Mouse (Mus musculus): ENCODE measurements at regions not wholly inside any gene's neighbourhood (a gene's known extent, or its start where the extent isn't known, plus 50 kb on each side); places are given as distances from the start of the nearest gene placed in this dataset.

GRCm38 (mm10) chr3:140111414-140112172, 906.1 kb downstream of the Stpg2 start:
- no peak for DNase-seq (ENCODE audit: low spot score, missing footprints)
- no peak overlapping the region for H3K4me2 ChIP-seq
- no peak overlapping the region for H3K27ac ChIP-seq (ENCODE audit: low read depth, low read length)
- no peak overlapping the region for H3K9ac ChIP-seq (ENCODE audit: low read length)
- H3K4me3 ChIP-seq (ENCODE audit: low read depth, low read length): no peak overlapping the region
- H3K27me3 ChIP-seq (ENCODE audit: control insufficient read depth, insufficient read depth, low read length): no peaks in the 10 kb centered on the region
- peak; percentile 73 for ATAC-seq (ENCODE audit: low FRiP score)
- H3K9me3 ChIP-seq (ENCODE audit: control insufficient read depth, low read length): no peaks in the 10 kb centered on the region
- WGBS: 74% methylated on average over 9 of the region's 9 CpGs
- H3K36me3 ChIP-seq (ENCODE audit: control insufficient read depth, insufficient read depth, low read length): no peaks in the 10 kb centered on the region
- H3K4me1 ChIP-seq (ENCODE audit: control insufficient read depth, insufficient read depth, low read length): no peaks in the 10 kb centered on the region

DNA sequence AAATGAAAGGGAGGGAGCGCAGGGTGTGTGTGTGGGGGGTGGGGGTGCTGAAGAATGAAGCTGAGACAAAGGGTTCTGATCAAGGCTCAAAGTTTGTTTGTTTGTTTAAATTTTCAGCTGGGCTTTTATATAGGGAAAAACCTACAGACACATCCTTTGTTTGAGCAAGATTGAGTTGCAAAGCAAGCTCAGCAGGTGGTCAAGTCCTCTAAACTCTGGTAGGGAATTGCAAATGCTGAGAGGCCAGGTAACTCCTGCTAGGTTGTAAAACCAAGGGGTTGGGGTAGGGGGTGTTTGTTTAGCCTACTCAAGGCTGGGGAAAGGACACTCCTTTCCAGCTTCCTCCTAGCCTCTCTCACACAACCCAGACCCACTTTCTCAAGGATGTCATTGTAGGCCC, 909.6 kb downstream of the Stpg2 start:
- ATAC-seq (ENCODE audit: low FRiP score): no peak
- no peak for DNase-seq (ENCODE audit: low spot score, missing footprints)
- H3K36me3 ChIP-seq (ENCODE audit: control insufficient read depth, insufficient read depth, low read length): no peaks in the 10 kb centered on the region
- H3K4me3 ChIP-seq (ENCODE audit: low read depth, low read length): no peak overlapping the region
- no peak overlapping the region for H3K27ac ChIP-seq (ENCODE audit: low read depth, low read length)
- no peaks in the 10 kb centered on the region for H3K4me1 ChIP-seq (ENCODE audit: control insufficient read depth, insufficient read depth, low read length)
- no peaks in the 10 kb centered on the region for H3K27me3 ChIP-seq (ENCODE audit: control insufficient read depth, insufficient read depth, low read length)
- H3K9me3 ChIP-seq (ENCODE audit: control insufficient read depth, low read length): no peaks in the 10 kb centered on the region
- no peak overlapping the region for H3K4me2 ChIP-seq
- H3K9ac ChIP-seq (ENCODE audit: low read length): no peak overlapping the region
- WGBS: 63% methylated on average over 1 of the region's 1 CpGs

- DNase-seq (ENCODE audit: low spot score, missing footprints): no peak
- H3K4me1 ChIP-seq (ENCODE audit: control insufficient read depth, insufficient read depth, low read length): no peaks in the 10 kb centered on the region
- 61% methylated on average over 3 of the region's 3 CpGs for WGBS
- ATAC-seq (ENCODE audit: low FRiP score): no peak
- H3K27ac ChIP-seq (ENCODE audit: low read depth, low read length): no peak overlapping the region
- H3K9me3 ChIP-seq (ENCODE audit: control insufficient read depth, low read length): no peaks in the 10 kb centered on the region
- H3K9ac ChIP-seq (ENCODE audit: low read length): no peak overlapping the region
- no peak overlapping the region for H3K4me3 ChIP-seq (ENCODE audit: low read depth, low read length)
- H3K27me3 ChIP-seq (ENCODE audit: control insufficient read depth, insufficient read depth, low read length): no peaks in the 10 kb centered on the region
- H3K36me3 ChIP-seq (ENCODE audit: control insufficient read depth, insufficient read depth, low read length): no peaks in the 10 kb centered on the region
- no peak overlapping the region for H3K4me2 ChIP-seq
Measured at GRCm38 (mm10) chr3:140127310-140127709, 921.8 kb downstream of the Stpg2 start.

DNA sequence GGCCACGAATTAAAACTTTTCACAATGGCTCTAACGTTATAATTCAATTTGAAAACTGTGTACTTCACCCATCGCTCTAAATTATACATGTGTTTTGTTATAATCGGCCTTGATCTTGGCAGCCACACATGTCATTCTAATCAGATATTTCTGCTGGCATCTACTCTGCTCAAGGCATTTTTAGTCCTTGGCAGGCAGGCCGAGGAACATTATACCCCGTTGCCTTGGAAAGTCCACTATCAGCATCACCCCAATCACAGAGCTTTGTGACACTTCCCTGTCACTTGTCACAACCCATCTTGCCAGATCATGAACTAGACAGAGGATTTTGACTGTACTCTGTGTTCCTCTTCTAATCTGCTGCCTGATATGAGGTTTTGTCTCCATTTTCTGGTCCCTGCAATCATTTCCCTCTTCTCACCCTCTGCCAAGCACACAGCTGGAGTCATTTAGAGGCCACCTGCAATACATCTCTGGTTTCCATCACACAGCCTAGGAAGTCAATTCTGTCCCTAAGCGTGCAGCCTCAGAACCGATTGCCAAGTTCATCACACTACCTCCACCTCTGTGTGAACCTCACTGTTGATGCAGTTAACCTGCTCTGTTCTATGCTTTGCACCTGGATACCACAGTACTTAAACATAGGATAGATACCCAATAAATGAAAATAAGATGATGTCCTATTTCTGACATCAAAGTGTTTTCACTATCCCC, 923.7 kb downstream of the Stpg2 start:
- Histone ChIP-seq H3K36me3 (ENCODE audit: control insufficient read depth, insufficient read depth, low read length) (no peaks in the 10 kb centered on the region), H3K4me2 (no peak overlapping the region), H3K9me3 (ENCODE audit: control insufficient read depth, low read length) (no peaks in the 10 kb centered on the region), H3K4me1 (ENCODE audit: control insufficient read depth, insufficient read depth, low read length) (no peaks in the 10 kb centered on the region), H3K27me3 (ENCODE audit: control insufficient read depth, insufficient read depth, low read length) (no peaks in the 10 kb centered on the region), H3K4me3 (ENCODE audit: low read depth, low read length) (no peak overlapping the region), H3K27ac (ENCODE audit: low read depth, low read length) (no peak overlapping the region), H3K9ac (ENCODE audit: low read length) (no peak overlapping the region)
- 95% methylated on average over 8 of the region's 8 CpGs for WGBS
- no peak for ATAC-seq (ENCODE audit: low FRiP score)
- no peak for DNase-seq (ENCODE audit: low spot score, missing footprints)

DNA sequence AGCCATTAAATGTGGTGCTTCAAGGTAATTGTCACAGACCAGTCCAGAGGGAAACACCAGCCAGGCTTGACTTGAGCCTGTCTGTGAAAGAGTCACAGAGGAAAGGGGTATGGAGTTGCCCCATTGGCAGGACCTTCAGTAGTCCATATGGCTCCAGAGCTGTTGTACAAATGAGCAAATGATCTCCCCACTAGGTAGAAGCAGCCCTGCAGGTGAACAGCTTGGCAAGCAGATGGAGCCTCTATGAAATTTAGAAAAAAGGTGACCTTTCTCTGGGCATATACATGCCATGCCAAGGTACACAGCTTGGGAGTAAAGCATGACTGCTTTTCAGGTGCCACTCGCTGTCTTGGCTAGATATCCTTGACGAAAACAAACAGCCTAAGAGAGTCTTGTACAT, 938.4 kb downstream of the Stpg2 start:
- H3K4me1 ChIP-seq (ENCODE audit: control insufficient read depth, insufficient read depth, low read length): no peaks in the 10 kb centered on the region
- DNase-seq (ENCODE audit: low spot score, missing footprints) (no peak), ATAC-seq (ENCODE audit: low FRiP score) (no peak)
- no peak overlapping the region for H3K4me2 ChIP-seq
- H3K36me3 ChIP-seq (ENCODE audit: control insufficient read depth, insufficient read depth, low read length): no peaks in the 10 kb centered on the region
- no peak overlapping the region for H3K4me3 ChIP-seq (ENCODE audit: low read depth, low read length)
- WGBS: 92% methylated on average over 2 of the region's 2 CpGs
- H3K9me3 ChIP-seq (ENCODE audit: control insufficient read depth, low read length): no peaks in the 10 kb centered on the region
- H3K27me3 ChIP-seq (ENCODE audit: control insufficient read depth, insufficient read depth, low read length): no peaks in the 10 kb centered on the region
- no peak overlapping the region for H3K9ac ChIP-seq (ENCODE audit: low read length)
- H3K27ac ChIP-seq (ENCODE audit: low read depth, low read length): no peak overlapping the region

GRCm38 (mm10) chr3:140147158-140147933, 941.9 kb downstream of the Stpg2 start:
- Histone ChIP-seq H3K4me2 (no peak overlapping the region), H3K27me3 (ENCODE audit: control insufficient read depth, insufficient read depth, low read length) (no peaks in the 10 kb centered on the region), H3K27ac (ENCODE audit: low read depth, low read length) (no peak overlapping the region), H3K4me1 (ENCODE audit: control insufficient read depth, insufficient read depth, low read length) (no peaks in the 10 kb centered on the region), H3K36me3 (ENCODE audit: control insufficient read depth, insufficient read depth, low read length) (no peaks in the 10 kb centered on the region), H3K9ac (ENCODE audit: low read length) (no peak overlapping the region), H3K4me3 (ENCODE audit: low read depth, low read length) (no peak overlapping the region), H3K9me3 (ENCODE audit: control insufficient read depth, low read length) (no peaks in the 10 kb centered on the region)
- WGBS: 87% methylated on average over 2 of the region's 2 CpGs
- DNase-seq (ENCODE audit: low spot score, missing footprints): no peak
- ATAC-seq (ENCODE audit: low FRiP score): no peak

DNA sequence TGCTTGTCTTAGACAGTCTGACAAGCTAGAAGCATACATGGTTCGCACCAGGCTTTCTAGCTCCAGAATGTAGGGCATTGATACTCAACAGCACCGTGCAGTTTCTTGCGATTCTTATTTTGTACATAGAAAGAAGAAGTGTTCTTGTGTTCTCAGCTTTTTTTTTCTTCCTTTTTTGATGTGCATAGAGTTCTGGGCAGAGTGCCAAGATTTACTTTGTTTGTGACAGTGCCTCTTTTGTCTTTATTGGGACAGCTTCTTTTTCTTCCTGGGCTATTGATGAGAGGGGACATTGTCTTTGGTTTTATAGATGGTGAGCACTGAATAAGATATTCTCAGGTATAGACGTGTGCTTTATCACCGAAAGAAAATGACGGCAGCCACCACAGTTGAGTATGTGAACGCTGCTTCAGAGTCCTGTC, 945.0 kb downstream of the Stpg2 start:
- no peak overlapping the region for H3K27ac ChIP-seq (ENCODE audit: low read depth, low read length)
- no peak overlapping the region for H3K9ac ChIP-seq (ENCODE audit: low read length)
- 75% methylated on average over 7 of the region's 7 CpGs for WGBS
- no peaks in the 10 kb centered on the region for H3K4me1 ChIP-seq (ENCODE audit: control insufficient read depth, insufficient read depth, low read length)
- no peaks in the 10 kb centered on the region for H3K36me3 ChIP-seq (ENCODE audit: control insufficient read depth, insufficient read depth, low read length)
- H3K9me3 ChIP-seq (ENCODE audit: control insufficient read depth, low read length): no peaks in the 10 kb centered on the region
- ATAC-seq (ENCODE audit: low FRiP score) (peak; percentile 52; the same call in 1 of the 2 replicates), DNase-seq (ENCODE audit: low spot score, missing footprints) (no peak)
- no peak overlapping the region for H3K4me2 ChIP-seq
- no peaks in the 10 kb centered on the region for H3K27me3 ChIP-seq (ENCODE audit: control insufficient read depth, insufficient read depth, low read length)
- no peak overlapping the region for H3K4me3 ChIP-seq (ENCODE audit: low read depth, low read length)

DNA sequence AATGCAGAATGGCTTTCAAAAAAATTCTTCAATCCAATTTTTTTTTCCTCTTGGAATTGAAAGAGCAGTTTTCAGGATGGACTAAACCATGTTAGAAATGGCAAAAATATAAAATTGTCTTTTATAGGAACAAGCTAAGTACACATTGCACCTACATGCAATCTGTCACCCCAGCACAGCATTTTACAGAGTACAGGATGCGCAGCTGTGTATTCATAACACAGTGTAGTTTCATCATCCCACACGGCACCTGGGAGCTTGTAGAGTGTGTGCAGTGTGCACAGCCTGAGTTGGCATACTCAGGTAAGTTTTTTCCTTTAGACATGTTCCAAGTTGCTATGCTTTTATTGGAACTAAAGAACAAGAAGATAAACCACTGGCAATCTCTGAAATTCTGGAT, 974.0 kb downstream of the Stpg2 start:
- 93% methylated on average over 2 of the region's 2 CpGs for WGBS
- Histone ChIP-seq H3K4me2 (no peak overlapping the region), H3K4me1 (ENCODE audit: control insufficient read depth, insufficient read depth, low read length) (peaks cover under 1% of the 10 kb centered on the region; the same call in 1 of the 2 replicates), H3K27me3 (ENCODE audit: control insufficient read depth, insufficient read depth, low read length) (no peaks in the 10 kb centered on the region), H3K27ac (ENCODE audit: low read depth, low read length) (no peak overlapping the region), H3K9me3 (ENCODE audit: control insufficient read depth, low read length) (no peaks in the 10 kb centered on the region), H3K36me3 (ENCODE audit: control insufficient read depth, insufficient read depth, low read length) (no peaks in the 10 kb centered on the region), H3K9ac (ENCODE audit: low read length) (no peak overlapping the region), H3K4me3 (ENCODE audit: low read depth, low read length) (no peak overlapping the region)
- no peak for DNase-seq (ENCODE audit: low spot score, missing footprints)
- ATAC-seq (ENCODE audit: low FRiP score): no peak

DNA sequence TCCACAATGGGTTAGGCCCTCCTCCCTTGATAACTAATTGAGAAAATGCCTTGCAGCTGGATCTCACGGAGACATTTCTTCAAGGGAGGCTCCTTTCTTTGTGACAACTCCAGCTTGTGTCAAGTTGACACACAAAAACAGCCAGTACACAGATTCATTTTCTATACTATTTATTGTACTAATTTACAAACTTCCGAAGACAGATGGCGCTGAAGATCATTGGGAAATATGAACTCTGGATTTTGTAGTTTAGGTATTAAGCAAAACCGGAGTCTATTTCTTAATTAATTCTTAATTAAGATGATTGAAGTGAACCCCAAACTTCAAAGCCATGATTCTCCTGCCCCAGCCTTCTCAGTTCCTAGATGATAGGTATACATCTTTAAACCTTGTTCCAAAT, 977.2 kb downstream of the Stpg2 start:
- Histone ChIP-seq H3K36me3 (ENCODE audit: control insufficient read depth, insufficient read depth, low read length) (no peaks in the 10 kb centered on the region), H3K4me3 (ENCODE audit: low read depth, low read length) (no peak overlapping the region), H3K27ac (ENCODE audit: low read depth, low read length) (no peak overlapping the region), H3K9ac (ENCODE audit: low read length) (no peak overlapping the region), H3K9me3 (ENCODE audit: control insufficient read depth, low read length) (no peaks in the 10 kb centered on the region), H3K4me1 (ENCODE audit: control insufficient read depth, insufficient read depth, low read length) (peaks cover 10% of the 10 kb centered on the region; the same call in 1 of the 2 replicates), H3K4me2 (no peak overlapping the region), H3K27me3 (ENCODE audit: control insufficient read depth, insufficient read depth, low read length) (no peaks in the 10 kb centered on the region)
- ATAC-seq (ENCODE audit: low FRiP score): no peak
- no peak for DNase-seq (ENCODE audit: low spot score, missing footprints)
- WGBS: 87% methylated on average over 4 of the region's 4 CpGs
